8 mouse cellular contexts compared by ENCODE assay signal in genomic region chr15:85655751-85656167, GRCm38 (mm10).
DNase-seq lines count a peak whose midpoint lies in the region; ATAC-seq and TF ChIP-seq lines count a peak whose summit lies in the region.

No protein-coding gene starts in this region.

- intact Hi-C loops in left cerebral cortex, adult 2 months (cut with DNase I) = no loop called here

- no peak for TF ChIP-seq CTCF in left cerebral cortex, adult 2 months (IDR thresholded peaks at IDR 0.05)

- peak overlapping the region; percentile 13 for H3K9ac ChIP-seq in limb, embryonic 14.5 days (ENCODE audit: low read depth, low read length, severe bottlenecking)

- peaks cover 38% of the 10 kb centered on the region for H3K4me1 ChIP-seq in limb, embryonic 14.5 days (ENCODE audit: control insufficient read depth, insufficient read depth, low read length)

- WGBS in limb, embryonic 14.5 days = 51% methylated on average over 6 of the region's 6 CpGs

- peaks cover 11% of the 10 kb centered on the region; the same call in 1 of the 2 replicates for H3K36me3 ChIP-seq in limb, embryonic 14.5 days (ENCODE audit: control insufficient read depth, insufficient read depth, low read length)

- H3K4me3 ChIP-seq in left cerebral cortex, adult 2 months = no peak overlapping the region
- H3K4me3 ChIP-seq in limb, embryonic 14.5 days (replicated peaks; ENCODE audit: low read length) = no peak overlapping the region

- peak overlapping the region; percentile 36 for H3K4me2 ChIP-seq in limb, embryonic 14.5 days (replicated peaks; ENCODE audit: low read depth, low read length, severe bottlenecking)

- peak overlapping the region; percentile 100 for H3K27ac ChIP-seq in left cerebral cortex, adult 2 months
- H3K27ac ChIP-seq in limb, embryonic 14.5 days (replicated peaks; ENCODE audit: low read depth, low read length) = no peak overlapping the region

- TF ChIP-seq POLR2A in limb, embryonic 14.5 days (IDR thresholded peaks at IDR 0.05; ENCODE audit: borderline replicate concordance, extremely low read depth, insufficient read depth, insufficient read length) = no peak

- H3K9me3 ChIP-seq in limb, embryonic 14.5 days (ENCODE audit: control insufficient read depth, low read length) = no peaks in the 10 kb centered on the region

- H3K27me3 ChIP-seq in limb, embryonic 14.5 days (ENCODE audit: control insufficient read depth, insufficient read depth, low read length) = peaks cover 9% of the 10 kb centered on the region

- ATAC-seq in limb, embryonic 14.5 days (ENCODE audit: low FRiP score, low read depth) = no peak

- no peak for DNase-seq in left cerebral cortex, adult 2 months (ENCODE audit: extremely low spot score in 1 of 2, low spot score in 2 of 2)
- DNase-seq in left cerebral cortex, adult 11 months (ENCODE audit: low spot score) = no peak
- DNase-seq in brain, adult 2 months (ENCODE audit: low read depth, low spot score) = peak; percentile 80
- peak; percentile 43 to 44 for DNase-seq in cerebellum, postnatal 36 days
- DNase-seq in limb, embryonic 14.5 days (ENCODE audit: low spot score) = no peak
- no peak for DNase-seq in thymus, postnatal 36 days
- no peak for DNase-seq in thymus, postnatal 10 days (ENCODE audit: low spot score in 2 of 2)
- no peak for DNase-seq in thymus, postnatal 25 days

Comparison
In these comparisons a context has a peak if more than half of its experiments do, and no peak if none do; other contexts are left out.
1. DNase-seq: peak in brain, adult 2 months (single experiment) and cerebellum, postnatal 36 days (2 of 2); none in left cerebral cortex, adult 2 months (0 of 2), left cerebral cortex, adult 11 months (single experiment), limb, embryonic 14.5 days (single experiment), thymus, postnatal 36 days (0 of 2), thymus, postnatal 10 days (0 of 2) and thymus, postnatal 25 days (single experiment).